Mouse (Mus musculus): ENCODE measurements at regions not wholly inside any gene's neighbourhood (a gene's known extent, or its start where the extent isn't known, plus 50 kb on each side); places are given as distances from the start of the nearest gene placed in this dataset.

DNA sequence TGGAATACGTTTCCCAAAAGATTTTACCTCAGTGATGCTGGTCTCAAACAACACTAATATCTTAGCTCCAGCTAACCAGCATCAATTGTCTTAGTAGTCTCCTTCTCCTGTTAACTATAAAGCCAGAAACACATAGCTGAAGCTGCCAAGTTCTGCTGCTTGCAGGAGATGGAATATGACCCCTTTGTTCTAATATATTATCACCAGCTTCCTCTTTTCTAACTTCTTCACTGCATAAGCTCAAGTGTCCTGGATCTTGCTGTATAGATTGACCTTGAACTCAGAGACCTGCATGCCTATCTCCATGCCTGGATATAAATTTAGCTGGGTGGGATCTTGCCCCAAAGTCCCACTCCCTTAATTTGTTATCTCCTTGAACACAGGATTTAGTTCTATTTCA lies 94.8 kb downstream of the Rbm46 start:
- DNase-seq = no peak

DNA sequence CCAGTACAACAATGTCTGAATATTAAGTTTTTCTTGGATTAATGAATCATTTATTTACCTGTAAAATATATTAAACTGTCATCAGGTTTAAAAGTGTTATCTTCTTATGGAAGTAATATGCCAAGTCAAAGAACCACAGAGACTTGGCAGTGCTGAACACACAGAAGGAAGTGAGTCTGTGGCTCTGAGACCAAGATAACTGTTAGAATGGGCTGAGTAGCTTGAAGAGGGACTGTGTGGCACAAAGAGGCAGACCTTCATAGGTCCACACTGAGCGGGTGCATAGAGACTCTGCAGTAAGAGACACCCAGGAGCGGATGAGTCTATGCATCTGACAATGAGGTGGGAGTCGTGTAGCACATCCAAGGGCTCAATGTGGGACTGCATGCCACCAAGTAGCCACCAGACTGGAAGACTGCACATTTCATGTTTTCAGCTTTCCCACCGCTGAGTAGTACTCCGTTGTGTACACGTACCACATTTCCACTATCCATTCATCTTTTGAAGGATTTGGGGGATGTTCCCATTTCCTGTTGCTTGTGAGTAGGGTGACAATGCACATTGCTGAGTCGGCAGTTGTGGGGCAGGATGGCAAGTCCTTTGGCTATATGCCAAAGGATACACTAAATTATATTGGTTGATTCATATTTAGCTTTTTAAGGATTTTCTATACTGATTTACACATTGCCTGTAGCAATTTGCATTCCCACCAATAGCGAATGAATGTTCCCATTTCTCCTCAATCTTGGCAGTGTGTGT lies 105.6 kb downstream of the Rbm46 start:
- no peak for DNase-seq

DNA sequence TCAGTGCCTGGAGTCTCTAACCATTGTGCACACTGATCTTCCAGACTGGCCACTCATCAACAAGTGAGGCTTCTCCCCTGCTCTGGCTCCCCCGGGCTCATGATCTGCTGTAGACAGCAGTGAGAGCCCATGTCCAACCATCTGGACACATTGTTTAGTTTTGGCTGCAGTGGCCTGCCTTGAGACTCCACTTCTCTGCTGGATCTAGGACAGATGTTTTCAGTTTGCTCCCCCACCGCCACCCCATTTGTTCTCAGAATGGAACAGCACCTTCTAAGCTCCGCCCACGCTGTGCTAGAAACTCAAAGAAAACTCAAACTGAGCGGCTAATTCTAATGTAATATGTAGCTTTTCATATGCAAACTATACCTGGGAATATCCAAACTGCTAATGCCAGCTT lies 108.8 kb downstream of the Rbm46 start:
- DNase-seq = no peak

GRCm38 (mm10) chr3:82759946-82760345 lies 116.3 kb downstream of the Rbm46 start:
- DNase-seq = no peak

DNA sequence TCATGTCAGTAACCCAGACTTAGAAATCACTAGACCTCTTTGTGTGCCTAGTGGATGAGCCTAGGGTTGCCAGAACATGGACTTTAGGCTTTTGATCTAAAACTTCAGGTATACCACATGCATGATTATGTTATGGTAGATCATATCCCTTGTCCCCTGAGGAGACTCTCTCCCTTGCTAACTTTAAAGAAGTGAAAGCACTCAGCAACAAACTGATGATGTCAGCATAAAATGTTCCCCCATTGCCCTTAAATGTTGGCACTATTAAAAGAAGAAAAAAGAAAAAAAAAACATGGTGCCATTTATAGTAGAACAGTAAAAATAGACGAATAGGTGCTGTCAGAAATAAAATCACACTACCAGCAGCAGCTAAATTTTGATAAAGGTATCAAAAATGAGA lies 117.3 kb downstream of the Rbm46 start:
- DNase-seq = no peak

DNA sequence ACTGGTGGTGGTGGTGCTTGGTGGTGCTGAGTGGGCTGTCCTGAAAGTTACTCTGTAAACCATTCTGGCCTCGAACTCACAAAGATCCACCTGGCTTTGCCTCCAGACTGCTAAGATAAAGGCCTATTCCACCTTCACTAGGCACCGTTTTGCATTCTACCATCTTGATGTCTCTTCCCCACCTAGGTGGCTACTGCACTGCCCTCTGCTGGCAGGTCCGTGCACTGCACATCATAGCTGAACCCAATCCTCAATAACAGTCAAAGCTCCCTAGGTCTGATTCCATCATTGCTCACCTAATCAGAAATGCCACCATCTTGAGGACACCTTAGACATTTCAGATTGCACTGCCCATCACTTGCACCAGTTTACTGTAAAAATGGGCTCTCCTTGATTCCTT lies 150.7 kb downstream of the Rbm46 start:
- DNase-seq = peak; percentile 19

DNA sequence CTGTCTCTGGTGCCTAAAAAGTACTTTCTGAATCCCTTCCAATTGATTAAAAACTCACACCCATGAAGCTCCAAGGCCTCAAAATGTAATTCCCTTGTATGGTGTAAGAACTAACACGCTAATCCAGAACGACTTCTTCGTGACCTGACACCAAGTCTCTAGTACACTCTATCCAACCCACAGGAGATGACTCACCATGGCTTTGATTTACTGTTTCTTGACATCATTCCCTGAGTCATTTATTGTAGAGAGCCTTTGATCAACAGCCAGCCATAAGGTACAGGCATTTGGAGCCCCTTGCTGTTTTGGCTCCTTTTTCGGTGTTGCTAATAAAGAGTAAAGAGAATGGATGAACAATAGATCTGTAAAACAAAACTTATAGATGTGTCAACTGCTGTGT lies 159.7 kb upstream of the Npy2r start:
- no peak for DNase-seq

- DNase-seq = no peak
These were observed 144.2 kb upstream of the Npy2r start for GRCm38 (mm10) chr3:82692131-82692530.

- no peak for DNase-seq
These were observed 108.4 kb upstream of the Npy2r start for GRCm38 (mm10) chr3:82656159-82656874.

- DNase-seq = no peak
These were observed 104.5 kb upstream of the Npy2r start for GRCm38 (mm10) chr3:82652346-82652745.

GRCm38 (mm10) chr3:82640052-82640451 lies 92.2 kb upstream of the Npy2r start:
- no peak for DNase-seq

- no peak for DNase-seq
These were observed 88.8 kb upstream of the Npy2r start for GRCm38 (mm10) chr3:82636666-82637065.

GRCm38 (mm10) chr3:82620418-82621003 lies 72.6 kb upstream of the Npy2r start:
- DNase-seq = no peak

DNA sequence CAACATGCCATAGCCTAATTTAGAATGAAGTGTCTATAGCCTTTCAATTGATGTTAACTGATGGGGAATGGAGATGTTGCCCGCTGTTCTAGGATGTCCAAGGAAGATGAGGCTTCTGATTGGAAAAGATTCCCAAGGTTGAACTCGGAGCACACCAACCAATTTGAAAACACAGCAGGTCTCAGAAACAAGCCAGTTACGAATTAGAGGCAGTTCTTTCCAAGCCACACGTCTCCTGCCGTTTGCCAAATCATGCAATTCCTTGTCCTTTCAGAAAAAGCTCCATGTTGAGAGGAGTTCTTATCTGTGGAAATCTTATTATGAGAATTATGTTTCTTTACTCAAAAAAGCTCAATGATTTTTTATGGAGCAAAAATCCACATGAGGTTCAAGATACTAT lies 71.5 kb upstream of the Npy2r start:
- DNase-seq = no peak

GRCm38 (mm10) chr3:82601880-82602279 lies 54.0 kb upstream of the Npy2r start:
- DNase-seq = no peak

DNA sequence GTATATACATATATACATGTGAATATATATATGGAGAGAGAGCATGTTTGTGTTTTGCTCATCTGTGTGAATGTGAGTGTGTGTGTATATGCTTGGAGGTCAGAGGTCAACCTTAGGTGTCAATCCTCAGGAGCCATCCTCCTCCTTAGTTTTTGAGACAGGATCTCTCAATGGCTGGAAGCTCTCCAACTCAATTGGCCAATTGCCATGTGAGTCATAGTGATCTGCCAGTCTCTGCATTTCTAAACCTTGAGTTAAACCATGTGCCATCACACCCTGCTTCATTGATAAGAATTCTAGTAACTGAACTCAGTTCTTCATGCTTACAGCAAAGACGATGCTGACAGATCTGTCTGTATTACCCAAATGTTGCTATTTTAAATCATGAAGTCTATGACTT lies 50.8 kb upstream of the Npy2r start:
- DNase-seq = no peak
